Mouse (Mus musculus): Measurements from ENCODE around the gene Ubtd2.
"Not testable (repeated sequence)": the region's sequence is repeated elsewhere in the genome, so short reads cannot be mapped to it uniquely, and the experiment has no call there.

The Ubtd2 gene

DNA sequence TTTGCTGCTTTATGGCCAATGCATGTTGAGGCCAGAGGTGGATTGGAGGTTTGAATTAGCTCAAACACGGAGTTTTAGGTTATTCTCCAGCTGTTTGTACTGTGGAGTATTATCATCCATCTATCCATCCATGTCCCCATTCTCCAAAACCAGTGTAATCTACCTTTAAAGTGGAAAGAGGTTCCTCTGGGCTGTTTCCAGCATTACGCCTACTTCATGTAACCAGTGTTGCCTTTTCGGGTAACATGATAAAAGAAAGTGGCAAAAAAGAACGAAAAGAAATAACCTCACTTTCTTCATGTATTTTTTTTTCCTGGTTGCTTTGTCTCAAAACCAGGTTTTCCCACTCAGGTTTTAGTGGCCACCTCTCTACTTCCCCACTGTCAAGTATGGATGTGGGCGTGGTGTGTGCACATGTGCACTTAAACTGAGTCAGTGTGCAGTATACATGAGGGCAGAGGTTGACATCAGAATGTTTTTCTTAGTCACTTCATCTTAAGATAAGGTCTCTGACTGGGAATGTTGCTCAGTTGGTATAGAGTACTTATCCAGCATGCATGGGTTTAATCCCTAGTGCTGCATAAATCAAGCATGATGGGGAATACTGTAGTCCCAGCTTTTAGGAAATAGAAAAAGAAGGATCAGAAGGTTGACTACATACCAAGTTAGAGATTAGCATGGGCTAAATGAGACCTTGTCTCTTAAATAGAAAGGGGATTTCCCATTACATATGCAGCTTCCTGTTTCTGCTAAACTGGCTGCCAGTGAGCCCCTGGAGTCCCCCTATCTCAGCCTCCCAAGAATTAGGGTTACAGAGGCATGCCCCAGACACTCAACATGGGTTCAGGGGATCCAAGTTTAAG is 33.9 kb downstream of the Ubtd2 start:
- DNase-seq (ENCODE audit: low read depth, low spot score): peak; percentile 73

GRCm38 (mm10) chr11:32491079-32491478 is 35.9 kb downstream of the Ubtd2 start:
- H3K27me3 ChIP-seq (ENCODE audit: control insufficient read depth, insufficient read depth, low read length, poor library complexity, severe bottlenecking): no peaks in the 10 kb centered on the region
- DNase-seq (ENCODE audit: low read depth, low spot score): no peak
- H3K36me3 ChIP-seq (ENCODE audit: control insufficient read depth, insufficient read depth, low read length, poor library complexity, severe bottlenecking): no peaks in the 10 kb centered on the region

More for the DNA sequence above, 33.9 kb downstream of the Ubtd2 start:
- Histone ChIP-seq H3K36me3 (ENCODE audit: control insufficient read depth, insufficient read depth, low read length, poor library complexity, severe bottlenecking) (no peaks in the 10 kb centered on the region), H3K27me3 (ENCODE audit: control insufficient read depth, insufficient read depth, low read length, poor library complexity, severe bottlenecking) (no peaks in the 10 kb centered on the region)

GRCm38 (mm10) chr11:32493312-32493711 is 38.1 kb downstream of the Ubtd2 start:
- Histone ChIP-seq H3K27me3 (ENCODE audit: control insufficient read depth, insufficient read depth, low read length, poor library complexity, severe bottlenecking) (no peaks in the 10 kb centered on the region), H3K36me3 (ENCODE audit: control insufficient read depth, insufficient read depth, low read length, poor library complexity, severe bottlenecking) (no peaks in the 10 kb centered on the region)
- no peak for DNase-seq (ENCODE audit: low read depth, low spot score)

DNA sequence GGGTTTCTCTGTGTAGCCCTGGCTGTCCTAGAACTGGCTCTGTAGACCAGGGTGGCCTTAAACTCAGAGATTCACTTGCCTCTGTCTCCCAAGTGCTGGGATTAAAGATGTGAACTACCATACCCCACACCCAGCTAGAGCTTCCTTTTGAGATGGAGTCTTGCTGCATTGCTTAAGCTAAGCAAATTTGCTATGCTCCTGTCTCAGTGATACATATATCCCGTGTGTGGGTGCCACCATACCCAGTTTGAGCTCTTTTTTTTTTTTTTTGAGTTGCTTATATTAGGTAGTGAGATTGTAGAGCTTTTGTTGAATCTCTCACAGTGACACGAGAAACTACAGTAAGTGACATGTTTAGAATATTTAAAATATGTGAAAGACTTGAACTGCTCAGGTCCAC is 40.1 kb downstream of the Ubtd2 start:
- no peak for DNase-seq (ENCODE audit: low read depth, low spot score)
- H3K27me3 ChIP-seq (ENCODE audit: control insufficient read depth, insufficient read depth, low read length, poor library complexity, severe bottlenecking): no peaks in the 10 kb centered on the region
- H3K36me3 ChIP-seq (ENCODE audit: control insufficient read depth, insufficient read depth, low read length, poor library complexity, severe bottlenecking): no peaks in the 10 kb centered on the region

GRCm38 (mm10) chr11:32498757-32499535 is 43.8 kb downstream of the Ubtd2 start:
- Histone ChIP-seq H3K36me3 (ENCODE audit: control insufficient read depth, insufficient read depth, low read length, poor library complexity, severe bottlenecking) (no peaks in the 10 kb centered on the region), H3K27me3 (ENCODE audit: control insufficient read depth, insufficient read depth, low read length, poor library complexity, severe bottlenecking) (no peaks in the 10 kb centered on the region)
- no peak for DNase-seq (ENCODE audit: low read depth, low spot score)

- DNase-seq (ENCODE audit: low read depth, low spot score): peak; percentile 44
Observed at GRCm38 (mm10) chr11:32499931-32500330, 44.8 kb downstream of the Ubtd2 start.

GRCm38 (mm10) chr11:32503711-32504110 is 48.5 kb downstream of the Ubtd2 start:
- no peak for DNase-seq (ENCODE audit: low read depth, low spot score)
- Histone ChIP-seq H3K27me3 (ENCODE audit: control insufficient read depth, insufficient read depth, low read length, poor library complexity, severe bottlenecking) (no peaks in the 10 kb centered on the region), H3K36me3 (ENCODE audit: control insufficient read depth, insufficient read depth, low read length, poor library complexity, severe bottlenecking) (no peaks in the 10 kb centered on the region)

More at GRCm38 (mm10) chr11:32499931-32500330, 44.8 kb downstream of the Ubtd2 start:
- Histone ChIP-seq H3K36me3 (ENCODE audit: control insufficient read depth, insufficient read depth, low read length, poor library complexity, severe bottlenecking) (no peaks in the 10 kb centered on the region), H3K27me3 (ENCODE audit: control insufficient read depth, insufficient read depth, low read length, poor library complexity, severe bottlenecking) (no peaks in the 10 kb centered on the region)

DNA sequence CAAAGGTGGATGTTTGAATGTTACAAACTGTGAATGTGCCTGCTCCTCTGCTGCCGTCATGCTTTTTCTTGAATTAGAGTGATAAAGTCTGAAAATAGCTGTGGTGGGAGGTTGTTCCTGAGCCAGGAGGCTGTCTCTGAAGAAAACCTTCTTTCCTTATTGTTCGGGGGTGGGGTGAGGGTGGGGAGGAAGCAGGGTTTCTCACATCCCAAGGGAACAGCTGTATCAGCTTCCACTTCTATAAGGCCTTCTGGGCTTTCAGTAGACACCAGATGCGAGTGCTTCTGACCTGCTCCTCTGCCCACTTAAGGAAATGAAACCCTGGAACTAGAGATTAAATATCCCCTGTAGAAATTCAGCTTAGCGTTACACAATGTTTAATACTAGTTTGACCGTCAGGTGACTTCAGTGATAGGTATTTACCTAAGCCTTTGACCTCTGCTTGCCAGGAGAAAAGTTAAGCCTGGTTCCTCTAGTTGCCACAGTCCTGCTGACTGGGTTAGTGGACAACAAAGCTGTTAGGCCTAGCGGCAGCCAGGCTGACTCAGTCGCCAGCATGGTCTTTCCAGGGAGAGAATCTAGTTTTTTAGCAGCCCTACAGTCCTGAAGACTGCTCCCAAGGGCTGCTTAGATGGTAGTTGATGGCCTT is 50.0 kb downstream of the Ubtd2 start:
- peak; percentile 38 for DNase-seq (ENCODE audit: low read depth, low spot score)
- Histone ChIP-seq H3K27me3 (ENCODE audit: control insufficient read depth, insufficient read depth, low read length, poor library complexity, severe bottlenecking) (no peaks in the 10 kb centered on the region), H3K36me3 (ENCODE audit: control insufficient read depth, insufficient read depth, low read length, poor library complexity, severe bottlenecking) (no peaks in the 10 kb centered on the region)

GRCm38 (mm10) chr11:32510930-32511329 is 55.8 kb downstream of the Ubtd2 start:
- peak; percentile 23 for DNase-seq (ENCODE audit: low read depth, low spot score)
- H3K27me3 ChIP-seq (ENCODE audit: control insufficient read depth, insufficient read depth, low read length, poor library complexity, severe bottlenecking): no peaks in the 10 kb centered on the region

GRCm38 (mm10) chr11:32514853-32515252 is 59.7 kb downstream of the Ubtd2 start:
- not testable (repeated sequence) for DNase-seq (ENCODE audit: low read depth, low spot score); H3K27me3 ChIP-seq (ENCODE audit: control insufficient read depth, insufficient read depth, low read length, poor library complexity, severe bottlenecking); H3K36me3 ChIP-seq (ENCODE audit: control insufficient read depth, insufficient read depth, low read length, poor library complexity, severe bottlenecking)

More at GRCm38 (mm10) chr11:32510930-32511329, 55.8 kb downstream of the Ubtd2 start:
- H3K36me3 ChIP-seq (ENCODE audit: control insufficient read depth, insufficient read depth, low read length, poor library complexity, severe bottlenecking): no peaks in the 10 kb centered on the region

GRCm38 (mm10) chr11:32516091-32516490 is 60.9 kb downstream of the Ubtd2 start:
- no peak for DNase-seq (ENCODE audit: low read depth, low spot score)
- Histone ChIP-seq H3K27me3 (ENCODE audit: control insufficient read depth, insufficient read depth, low read length, poor library complexity, severe bottlenecking) (no peaks in the 10 kb centered on the region), H3K36me3 (ENCODE audit: control insufficient read depth, insufficient read depth, low read length, poor library complexity, severe bottlenecking) (no peaks in the 10 kb centered on the region)

DNA sequence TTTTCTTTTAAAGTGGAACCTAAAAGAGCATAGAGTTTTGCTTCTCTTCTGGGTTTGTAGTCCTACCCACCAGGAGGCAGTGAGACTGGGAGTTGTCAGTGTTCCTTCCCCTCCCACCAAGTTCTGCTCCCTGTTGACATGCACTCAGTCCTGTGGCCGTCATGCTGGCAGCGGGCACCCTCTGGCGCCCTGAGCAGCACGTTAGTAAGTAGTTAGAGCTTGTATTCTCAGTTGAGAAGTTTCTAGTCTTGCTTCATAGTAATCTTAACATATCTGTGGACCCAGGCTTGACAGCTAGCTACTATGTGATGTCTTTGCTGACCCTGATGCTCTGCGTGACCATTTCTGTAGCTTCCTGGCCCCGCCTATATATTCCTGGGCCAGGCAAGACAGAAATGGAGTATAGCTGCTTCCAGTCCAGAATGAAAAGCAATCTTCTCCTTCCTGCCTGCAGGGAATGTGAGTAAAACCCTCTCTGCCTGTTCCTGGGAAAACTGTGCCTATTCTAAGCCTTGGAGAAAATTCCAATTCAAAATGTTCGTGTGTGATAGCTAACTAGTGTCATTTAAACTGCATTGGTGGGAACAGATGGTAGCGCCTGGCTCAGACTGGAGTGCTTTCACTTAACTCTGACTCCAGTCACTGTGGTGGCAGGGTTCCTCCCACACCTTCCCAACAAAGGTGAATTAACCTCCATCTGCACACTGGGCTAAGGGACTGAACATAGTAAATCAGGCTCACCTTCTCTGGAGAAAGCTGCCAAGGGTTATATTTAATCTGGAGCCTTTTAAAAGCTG is 61.9 kb downstream of the Ubtd2 start:
- DNase-seq (ENCODE audit: low read depth, low spot score): no peak
- Histone ChIP-seq H3K36me3 (ENCODE audit: control insufficient read depth, insufficient read depth, low read length, poor library complexity, severe bottlenecking) (no peaks in the 10 kb centered on the region), H3K27me3 (ENCODE audit: control insufficient read depth, insufficient read depth, low read length, poor library complexity, severe bottlenecking) (no peaks in the 10 kb centered on the region)

DNA sequence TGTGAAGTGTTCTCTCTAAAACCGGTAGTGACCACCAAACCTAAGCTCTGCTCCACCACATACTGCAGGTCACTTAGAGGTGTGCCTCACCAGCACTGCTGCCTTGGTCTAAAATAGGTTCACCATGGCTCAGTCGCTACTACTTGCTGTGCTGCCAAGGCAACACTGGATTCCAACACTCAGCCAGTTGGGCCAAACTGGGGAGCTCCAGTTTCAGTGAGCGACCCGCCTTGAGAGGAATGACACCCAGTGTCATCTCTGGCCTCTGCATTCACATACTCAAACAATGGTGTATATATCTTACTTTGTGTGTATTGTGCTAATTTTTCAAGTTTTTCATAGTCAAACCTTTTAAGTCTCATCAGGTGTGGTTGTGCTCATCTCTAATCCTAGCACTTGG is 63.6 kb downstream of the Ubtd2 start:
- DNase-seq (ENCODE audit: low read depth, low spot score): no peak

DNA sequence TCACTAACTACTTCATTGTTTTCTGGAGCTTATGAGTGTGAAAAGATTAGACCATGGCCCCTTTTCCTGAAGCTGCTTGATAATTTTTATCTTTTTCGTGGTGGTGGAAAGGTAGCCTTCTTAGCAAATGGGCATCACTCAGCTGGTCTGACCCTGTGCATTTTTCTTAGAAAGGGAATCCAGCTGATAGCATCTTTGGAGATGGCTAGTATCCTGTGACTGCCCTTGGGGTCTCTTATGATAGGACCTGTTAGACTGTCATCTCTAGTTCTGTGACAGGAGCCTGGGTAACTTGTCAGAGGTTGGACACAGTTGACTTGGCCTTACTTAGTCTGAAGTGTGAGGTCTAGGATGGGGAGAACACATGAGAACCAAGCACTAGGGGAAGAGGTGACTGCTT is 64.2 kb downstream of the Ubtd2 start:
- no peak for DNase-seq (ENCODE audit: low read depth, low spot score)
- no peaks in the 10 kb centered on the region for H3K36me3 ChIP-seq (ENCODE audit: control insufficient read depth, insufficient read depth, low read length, poor library complexity, severe bottlenecking)
- H3K27me3 ChIP-seq (ENCODE audit: control insufficient read depth, insufficient read depth, low read length, poor library complexity, severe bottlenecking): no peaks in the 10 kb centered on the region

More for the DNA sequence above, 63.6 kb downstream of the Ubtd2 start:
- H3K27me3 ChIP-seq (ENCODE audit: control insufficient read depth, insufficient read depth, low read length, poor library complexity, severe bottlenecking): no peaks in the 10 kb centered on the region
- H3K36me3 ChIP-seq (ENCODE audit: control insufficient read depth, insufficient read depth, low read length, poor library complexity, severe bottlenecking): no peaks in the 10 kb centered on the region
